Mouse (Mus musculus) ovary, postnatal 14 days (tissue): ENCODE results near the gene Zfpl1.
A peak's percentile ranks its signal among the peaks of the same experiment; 100 is the strongest.
"Not testable (repeated sequence)": the region's sequence is repeated elsewhere in the genome, so short reads cannot be mapped to it uniquely, and the experiment has no call there.

Source experiments
- DNase-seq: peaks from one replicate; pipeline ENCODE4 v3.0.0; 2022; ENCODE audit warnings: low spot score

Zfpl1 gene

DNA sequence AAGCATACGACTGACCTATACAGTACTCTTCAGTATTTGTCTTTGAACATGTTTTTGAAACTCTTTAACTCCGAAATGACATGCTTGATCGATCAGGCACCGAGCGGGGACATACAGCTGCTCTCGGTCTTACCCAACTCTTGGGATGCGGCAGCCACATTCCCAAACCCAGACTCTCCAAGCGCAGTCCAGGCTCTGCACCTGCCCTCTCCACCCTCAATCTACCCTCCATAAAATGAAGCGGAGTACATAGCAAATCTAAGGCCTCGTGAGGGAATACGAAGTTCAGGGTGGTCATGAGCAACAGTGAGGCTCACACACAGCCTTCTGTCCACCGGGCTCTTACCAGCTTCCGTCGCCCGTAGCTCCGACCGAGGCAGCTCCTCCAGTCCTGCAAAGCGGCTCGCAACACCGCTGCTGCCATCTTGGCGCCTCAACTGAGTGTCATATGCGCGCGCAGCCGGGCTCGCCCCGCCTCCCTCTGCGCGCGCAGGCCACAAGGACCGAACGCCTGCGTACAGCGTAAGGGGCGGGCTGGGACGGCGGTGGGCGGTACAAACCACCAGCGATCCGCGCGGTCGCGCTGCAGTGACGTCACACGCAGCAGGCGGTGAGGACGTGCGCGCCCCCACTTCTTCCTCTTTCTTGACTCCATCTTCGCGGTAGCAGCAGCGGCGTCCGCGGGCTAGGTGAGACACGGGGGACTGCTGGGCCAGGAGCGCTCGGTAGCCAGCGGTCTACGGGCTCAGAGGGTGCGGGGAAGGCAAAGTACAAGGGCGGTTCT is 27.3 kb downstream of the Zfpl1 start, which contains the start of the genes Mrpl49 and Fau:
TSS of gene Mrpl49 (minus strand) at position 473 of the 784 bp plus-strand sequence.
TSS of gene Fau (plus strand) at position 532 of the 784 bp plus-strand sequence.
- DNase-seq, result peak; percentile 97

DNA sequence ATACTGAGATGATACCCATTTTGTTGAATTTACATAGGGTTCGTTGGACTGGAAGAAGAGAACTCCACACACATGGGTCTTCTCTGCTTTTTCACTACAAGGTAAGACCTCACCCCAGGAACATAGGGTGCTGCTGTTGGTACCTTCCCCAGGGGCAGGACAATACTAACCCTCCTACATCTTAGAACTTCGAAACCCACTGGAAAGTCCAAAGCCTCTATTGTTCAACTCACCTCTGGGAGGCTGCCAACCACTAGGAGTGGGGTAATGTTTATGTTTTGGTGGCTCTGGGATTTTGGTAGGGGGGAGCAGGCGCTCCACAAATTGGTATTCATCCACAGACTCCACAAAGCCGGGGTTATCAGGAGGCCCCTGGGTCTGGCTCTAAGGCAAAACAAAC is 28.1 kb downstream of the Zfpl1 start:
- DNase-seq, result no peak

- no peak for DNase-seq
These were observed 30.5 kb downstream of the Zfpl1 start for GRCm38 (mm10) chr19:6054296-6054695.

- no peak for DNase-seq
These were observed 32.2 kb downstream of the Zfpl1 start for GRCm38 (mm10) chr19:6052516-6052915.

DNA sequence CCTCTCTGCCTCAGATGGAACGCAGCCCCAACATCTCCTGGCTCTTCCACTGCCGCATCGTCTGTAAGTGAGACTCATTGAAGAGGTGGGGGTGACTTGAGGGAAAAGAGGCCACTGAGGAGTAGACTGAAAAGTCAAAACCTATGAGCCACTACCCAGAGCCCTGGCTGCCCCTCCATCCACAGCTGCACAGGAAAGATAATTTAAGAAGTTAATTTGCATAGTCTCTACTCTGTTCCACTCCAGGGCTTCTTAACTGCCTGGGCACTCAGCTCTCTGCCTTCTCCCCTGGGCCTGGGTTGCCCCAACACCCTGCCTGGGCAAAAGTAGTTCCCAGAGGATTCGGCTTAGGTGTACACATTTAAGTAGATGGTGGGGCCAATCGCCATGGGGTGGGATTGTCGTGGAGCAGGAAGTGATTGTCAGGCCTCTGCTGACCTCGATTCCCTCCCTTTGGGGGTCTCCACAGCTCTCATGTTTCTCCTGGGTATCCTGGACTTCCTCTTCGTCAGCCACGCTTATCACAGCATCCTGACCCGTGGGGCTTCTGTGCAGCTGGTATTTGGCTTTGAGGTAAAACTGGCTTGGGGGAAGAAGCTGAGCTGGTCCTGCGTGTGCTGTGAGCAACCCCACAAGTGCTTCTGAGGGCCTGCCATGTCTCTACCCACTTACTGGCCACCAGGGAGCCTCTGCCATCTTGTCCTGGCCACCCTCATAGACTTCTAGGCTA is 35.9 kb downstream of the Zfpl1 start:
- no peak for DNase-seq

DNA sequence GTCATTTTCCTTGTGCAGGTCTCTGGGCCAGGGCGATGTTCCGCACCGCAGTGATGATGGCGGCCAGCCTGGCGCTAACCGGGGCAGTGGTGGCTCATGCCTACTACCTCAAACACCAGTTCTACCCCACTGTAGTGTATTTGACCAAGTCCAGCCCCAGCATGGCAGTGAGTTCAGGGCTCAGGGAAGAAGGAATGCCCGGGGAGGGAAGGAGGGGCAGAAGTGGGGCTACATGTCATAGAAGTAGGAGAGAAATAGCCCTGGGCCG is 36.9 kb downstream of the Zfpl1 start:
- no peak for DNase-seq

GRCm38 (mm10) chr19:6047154-6047898 is 37.4 kb downstream of the Zfpl1 start:
- DNase-seq, result no peak

GRCm38 (mm10) chr19:6046294-6047153 is 38.2 kb downstream of the Zfpl1 start, which contains the start of gene Syvn1:
Gene Syvn1 (plus strand): TSS chr19:6046576.
- DNase-seq, result peak; percentile 73

- DNase-seq, result no peak
These were observed 39.1 kb downstream of the Zfpl1 start for GRCm38 (mm10) chr19:6045366-6046293.

DNA sequence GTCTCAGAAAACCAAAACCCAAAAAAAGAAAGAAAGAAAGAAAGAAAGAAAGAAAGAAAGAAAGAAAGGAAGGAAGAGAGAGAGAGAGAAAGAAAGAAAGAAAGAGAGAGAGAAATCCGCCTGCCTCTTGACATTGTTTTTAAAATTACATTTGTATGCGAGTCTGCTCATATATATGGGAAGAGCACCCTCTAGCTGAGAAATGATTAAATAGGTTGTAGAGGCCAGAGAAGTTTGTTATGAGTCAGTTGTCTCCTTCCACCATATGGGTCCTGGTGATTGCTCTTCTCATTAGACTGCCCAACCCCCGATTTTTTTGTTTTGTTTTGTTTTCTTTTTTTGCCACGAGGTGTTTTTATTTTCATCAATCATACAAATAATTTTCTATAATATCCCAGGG is 40.7 kb downstream of the Zfpl1 start:
- not testable (repeated sequence) for DNase-seq

DNA sequence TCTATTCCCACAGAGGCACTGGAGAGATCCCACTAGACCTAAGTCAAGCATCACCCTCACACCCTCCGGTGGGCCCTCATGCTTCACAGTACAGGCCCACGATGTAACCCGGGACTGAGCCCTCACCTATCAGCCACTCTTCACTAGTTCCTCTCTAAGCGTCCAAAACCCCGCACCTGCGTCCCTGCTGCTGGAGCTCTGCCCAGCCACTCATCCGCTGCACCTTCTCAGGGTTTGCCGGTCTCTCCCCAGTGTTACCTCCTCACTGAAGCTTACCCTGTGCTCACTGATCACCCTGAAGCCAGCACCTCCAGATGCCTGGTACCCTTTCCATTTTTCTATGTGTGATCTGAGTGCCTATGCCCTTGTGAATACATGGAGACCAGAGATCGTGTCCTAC is 42.5 kb downstream of the Zfpl1 start:
- no peak for DNase-seq

- DNase-seq, result no peak
These were observed 44.8 kb downstream of the Zfpl1 start for GRCm38 (mm10) chr19:6040002-6040401.

GRCm38 (mm10) chr19:6038326-6038725 is 46.4 kb downstream of the Zfpl1 start:
- no peak for DNase-seq

DNA sequence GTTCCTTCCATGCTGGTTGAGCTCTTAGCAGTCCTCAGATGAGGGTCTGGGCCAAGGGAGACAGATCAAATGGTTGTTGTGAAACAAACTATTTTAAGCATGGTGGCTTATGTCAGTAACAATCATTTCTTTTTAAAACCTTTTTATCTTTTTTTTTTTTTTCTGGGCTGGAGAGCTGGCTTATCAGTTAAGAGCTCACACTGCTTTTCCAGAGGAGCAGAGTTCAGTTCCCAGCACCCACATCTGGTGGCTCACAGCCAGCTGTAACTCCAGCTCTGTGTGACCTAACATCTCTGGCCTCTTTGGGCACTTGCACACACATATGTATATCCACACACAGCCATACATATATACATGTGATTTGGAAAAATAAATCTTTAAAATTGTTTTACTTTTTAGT is 47.1 kb downstream of the Zfpl1 start:
- no peak for DNase-seq

- DNase-seq, result no peak
These were observed 48.7 kb downstream of the Zfpl1 start for GRCm38 (mm10) chr19:6035966-6036585.
